Mouse (Mus musculus): ENCODE data around the gene Mtcl1.

Gene Mtcl1

DNA sequence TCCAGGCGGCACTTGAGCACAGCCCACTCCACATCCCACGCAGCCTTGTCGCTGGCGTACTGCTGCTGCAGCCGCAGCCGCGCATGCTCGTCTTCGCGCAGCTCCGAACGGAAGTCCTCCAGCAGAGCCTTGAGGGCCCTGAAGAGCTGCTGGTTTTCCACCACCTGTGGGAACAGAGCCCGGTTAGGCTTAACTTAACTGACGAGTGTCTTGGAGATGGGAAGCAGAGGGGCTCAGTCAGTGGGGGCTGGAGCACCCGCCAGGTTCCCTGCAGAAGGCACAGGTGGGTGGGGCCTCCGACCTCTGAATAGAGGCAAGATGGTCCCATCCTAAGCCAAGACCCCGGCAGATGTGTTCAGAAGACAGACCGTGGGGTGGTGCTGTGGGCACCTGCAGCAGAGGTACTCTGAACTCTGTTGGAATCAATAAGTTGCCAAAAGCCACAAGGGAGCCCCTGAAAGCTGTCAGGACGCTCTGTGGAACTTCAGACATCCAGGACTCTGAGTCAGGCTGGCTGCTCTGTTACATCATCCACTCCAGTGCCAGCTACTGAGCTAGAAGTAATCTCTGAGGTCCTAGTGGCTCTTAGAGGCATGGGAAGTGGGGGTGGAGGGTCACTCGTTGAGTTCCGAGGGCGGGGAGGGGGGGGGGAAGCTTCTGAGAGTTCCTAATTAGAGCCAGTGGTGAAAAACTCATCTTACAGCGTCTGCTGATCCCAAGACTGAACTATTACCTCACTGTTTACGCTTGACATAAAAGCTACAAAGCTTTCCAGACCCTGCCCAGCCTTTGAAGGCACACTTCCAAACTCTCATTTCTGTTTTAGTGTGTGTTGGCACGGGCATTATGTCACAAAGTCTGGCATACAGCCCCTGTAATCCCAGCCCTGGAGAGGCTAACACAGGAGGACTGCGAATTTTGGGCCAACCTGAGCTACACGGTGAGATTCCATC, 91.2 kb downstream of the Mtcl1 start:
- DNase-seq: no peak

GRCm38 (mm10) chr17:66357171-66358025, 92.2 kb downstream of the Mtcl1 start:
- no peak for DNase-seq

- no peak for DNase-seq
Observed at GRCm38 (mm10) chr17:66353907-66354306, 95.6 kb downstream of the Mtcl1 start.

DNA sequence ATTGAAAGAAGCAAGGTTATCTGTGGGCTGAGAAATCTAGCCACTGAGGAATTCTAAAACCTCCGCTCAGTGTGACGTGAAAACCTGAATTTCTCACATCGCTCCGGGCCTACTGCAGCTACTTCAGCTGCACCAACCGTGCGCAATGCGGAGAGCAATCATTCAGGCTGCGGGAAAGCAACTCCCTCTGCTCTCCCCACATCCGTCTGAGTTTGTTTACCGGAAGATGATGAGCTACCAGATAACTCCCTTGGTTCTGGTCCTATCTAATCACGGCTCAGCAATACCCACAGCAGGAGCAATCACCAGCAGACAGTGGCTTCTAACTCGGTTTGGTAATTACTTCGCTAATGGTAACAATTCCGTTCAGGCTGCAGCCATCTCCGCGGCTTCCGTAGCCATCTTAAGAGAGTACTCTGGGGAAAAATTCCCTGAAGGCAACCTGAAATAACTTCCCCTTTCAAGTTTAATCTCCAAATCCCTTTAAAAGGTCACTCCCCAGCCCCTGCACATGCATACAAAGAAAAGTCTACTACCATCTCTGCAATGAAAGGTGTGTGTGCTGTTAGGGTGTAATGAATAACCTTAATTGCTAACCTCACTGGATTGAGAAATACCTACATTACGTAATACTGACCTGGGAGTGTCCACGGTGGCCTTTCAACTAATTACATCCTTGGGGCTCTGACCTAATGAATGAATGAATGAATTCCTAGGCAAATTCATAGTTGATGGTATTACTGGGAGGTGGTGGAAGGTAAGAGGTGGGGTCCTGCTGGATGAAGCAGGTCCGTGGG, 96.5 kb downstream of the Mtcl1 start:
- DNase-seq: no peak

GRCm38 (mm10) chr17:66352219-66352618, 97.3 kb downstream of the Mtcl1 start:
- DNase-seq: no peak

DNA sequence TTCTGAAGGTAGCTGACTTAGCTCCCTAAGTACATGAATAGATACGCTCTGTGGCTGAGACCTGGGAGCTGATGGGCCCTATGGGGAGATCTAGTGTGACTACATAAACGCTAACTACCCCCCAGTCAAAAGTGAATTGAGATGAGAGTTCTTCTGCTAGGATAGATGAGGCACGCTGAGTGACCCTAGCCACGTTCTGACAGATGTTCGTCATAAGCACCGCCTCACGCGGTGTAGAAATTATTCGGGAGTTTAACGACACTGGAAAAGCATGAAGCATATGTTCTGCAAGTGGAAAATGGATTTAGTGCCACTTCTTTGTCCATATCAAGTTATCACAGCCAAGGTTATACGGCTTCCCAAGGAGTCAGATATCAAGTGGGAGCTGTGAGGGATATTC, 98.9 kb downstream of the Mtcl1 start:
- no peak for DNase-seq

DNA sequence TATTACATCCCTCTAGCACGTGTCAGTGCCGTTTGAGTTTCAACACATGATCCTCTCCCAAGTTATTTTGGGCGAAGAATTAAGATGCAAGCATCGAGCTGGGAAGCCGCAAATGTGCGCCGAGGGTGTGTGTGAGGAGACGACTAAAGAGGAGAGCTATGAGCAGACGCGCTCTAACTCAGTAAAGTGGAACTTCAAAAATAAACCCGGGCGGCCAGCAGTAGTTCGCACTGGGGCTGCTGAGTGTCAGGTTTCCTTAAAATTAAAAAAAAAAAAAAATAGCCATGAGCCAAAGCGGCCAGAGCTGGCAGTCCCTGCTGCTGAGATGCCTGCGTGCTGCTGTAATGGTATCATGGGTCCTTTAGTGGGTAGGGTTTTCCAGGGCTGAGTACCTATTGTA, 99.4 kb downstream of the Mtcl1 start:
- DNase-seq: no peak

DNA sequence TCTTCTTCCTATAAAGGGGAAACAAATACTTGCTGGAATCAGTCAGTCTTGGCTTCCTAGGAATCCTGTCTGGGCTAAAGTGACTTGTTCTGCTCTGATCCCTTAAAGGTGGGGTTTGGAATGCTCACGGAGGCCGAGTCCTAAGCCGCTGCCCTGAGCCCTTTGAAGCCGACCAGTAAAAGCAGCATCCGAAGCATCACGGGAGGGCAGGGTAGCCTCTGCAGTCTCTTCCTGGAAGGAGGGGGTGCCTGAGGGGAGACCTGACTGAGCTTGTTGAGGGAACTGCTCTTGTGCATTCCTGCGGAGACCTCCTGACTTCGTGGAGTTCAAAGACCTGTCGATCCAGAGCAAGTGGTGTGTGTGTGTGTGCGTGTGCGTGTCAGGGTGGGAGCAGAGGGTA, 103.2 kb downstream of the Mtcl1 start:
- DNase-seq: no peak

DNA sequence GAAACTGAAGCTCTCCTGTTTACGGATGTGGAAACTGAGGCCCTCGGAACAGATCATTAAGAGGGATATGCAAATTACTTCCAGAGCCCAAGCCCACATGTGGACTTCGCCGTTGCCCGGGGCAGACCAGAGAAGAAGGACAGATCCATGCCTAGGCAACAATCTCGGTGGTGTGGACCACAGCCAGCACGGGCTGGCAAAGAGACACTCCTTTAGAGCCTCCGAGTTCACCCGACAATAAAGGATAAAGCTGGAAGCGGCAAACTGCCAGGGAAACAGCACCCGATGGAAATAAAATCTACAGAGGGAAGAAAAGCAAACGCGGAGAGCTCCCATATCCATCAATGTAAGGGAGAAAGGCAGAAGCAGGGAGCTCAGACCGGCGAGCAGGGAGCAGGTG, 103.9 kb downstream of the Mtcl1 start:
- no peak for DNase-seq

DNA sequence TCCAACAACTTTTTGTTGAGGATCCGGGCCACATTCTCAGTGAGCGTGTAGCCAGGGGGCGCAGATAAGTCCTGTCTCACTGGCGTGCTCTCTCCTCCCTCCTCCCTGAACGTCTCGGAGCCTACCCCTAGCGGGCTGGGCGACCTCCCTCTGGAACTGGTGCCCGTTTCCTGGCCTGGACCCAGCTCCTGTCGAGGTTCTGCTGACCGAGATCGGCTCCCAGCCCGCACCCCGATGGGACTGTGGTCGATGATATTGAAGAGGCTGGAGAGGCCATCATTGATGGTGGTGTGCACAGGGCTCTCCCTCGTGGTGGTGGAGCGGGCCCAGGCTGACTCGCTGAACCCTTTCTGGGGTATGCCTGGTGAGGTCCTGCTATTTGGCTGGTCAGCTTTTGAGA, 106.6 kb downstream of the Mtcl1 start:
- no peak for DNase-seq

DNA sequence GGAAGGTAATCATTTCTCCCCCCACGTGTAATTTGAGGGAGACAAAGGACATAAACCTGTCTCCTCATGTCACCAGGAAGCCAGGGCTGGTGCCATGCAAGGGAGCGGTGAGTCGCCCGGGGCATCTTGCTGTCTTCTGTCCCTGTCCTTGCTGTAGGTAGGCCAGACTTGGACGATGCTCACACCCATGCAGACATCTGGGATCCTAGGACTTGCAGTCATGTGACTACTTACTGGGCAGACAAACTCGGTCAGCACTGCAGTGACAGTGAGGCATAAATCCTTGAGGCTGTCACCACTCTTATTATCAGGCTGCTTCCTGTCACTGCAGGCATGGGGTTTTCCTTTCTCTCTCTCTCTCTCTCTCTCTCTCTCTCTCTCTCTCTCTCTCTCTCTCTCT, 107.9 kb downstream of the Mtcl1 start:
- DNase-seq: no peak

DNA sequence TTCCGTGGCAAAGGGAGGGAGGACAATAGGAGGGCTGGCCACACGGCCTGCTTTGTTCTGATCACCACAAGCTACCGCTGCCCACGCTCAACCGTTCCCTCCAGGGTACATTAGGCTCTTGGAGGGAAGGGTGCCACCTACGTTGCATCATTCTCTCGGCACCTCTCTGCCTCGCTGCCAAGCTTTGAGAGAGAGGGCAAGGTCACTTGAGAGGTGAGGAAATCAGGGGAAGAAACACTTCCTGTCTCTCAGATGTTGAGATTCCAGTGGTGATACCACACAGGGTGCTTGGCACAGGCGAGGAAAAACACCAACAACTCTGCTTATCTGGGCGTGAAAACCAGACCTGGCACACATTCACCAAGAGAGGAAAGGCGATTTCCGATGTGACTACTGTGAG, 108.8 kb downstream of the Mtcl1 start:
- no peak for DNase-seq

DNA sequence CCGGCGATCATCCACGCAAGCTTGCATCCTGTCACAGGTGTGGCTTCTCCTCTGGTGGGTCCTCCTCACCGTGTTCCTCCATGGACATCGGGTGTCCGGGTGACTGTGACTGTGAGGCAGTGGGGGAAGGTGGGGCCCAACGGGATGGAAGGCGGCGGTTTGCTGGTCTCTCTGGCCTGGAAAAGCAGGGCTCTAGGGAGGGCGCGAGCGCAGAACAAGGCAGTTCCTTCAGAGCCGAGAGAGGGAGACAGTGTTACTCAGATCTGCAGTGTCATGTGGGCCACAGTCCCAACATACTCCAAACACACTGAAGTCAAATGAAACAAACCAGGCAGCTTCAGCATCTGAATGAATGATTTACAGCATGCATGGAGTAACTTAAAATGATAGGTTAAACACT, 111.6 kb downstream of the Mtcl1 start:
- no peak for DNase-seq

DNA sequence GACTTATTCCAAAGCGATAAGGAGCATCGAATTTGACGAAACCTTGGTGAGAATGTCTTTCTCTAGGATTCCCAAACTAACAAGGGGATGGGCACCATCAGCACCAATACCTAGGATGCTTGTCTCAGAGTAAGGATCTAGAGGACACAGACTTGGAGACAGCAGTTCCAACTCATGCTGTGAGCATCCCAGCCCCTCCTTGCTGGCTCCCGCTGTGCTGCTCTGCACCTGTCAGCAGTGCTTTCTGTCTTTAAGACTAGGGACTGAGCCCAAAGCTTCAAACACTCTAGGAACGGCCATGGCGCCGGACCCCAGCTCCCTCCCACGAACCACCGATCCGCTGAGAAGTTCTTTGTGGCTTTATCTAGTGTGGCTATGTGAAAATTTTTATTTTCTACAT, 114.0 kb downstream of the Mtcl1 start:
- no peak for DNase-seq

GRCm38 (mm10) chr17:66334894-66335293, 114.7 kb downstream of the Mtcl1 start:
- DNase-seq: no peak

DNA sequence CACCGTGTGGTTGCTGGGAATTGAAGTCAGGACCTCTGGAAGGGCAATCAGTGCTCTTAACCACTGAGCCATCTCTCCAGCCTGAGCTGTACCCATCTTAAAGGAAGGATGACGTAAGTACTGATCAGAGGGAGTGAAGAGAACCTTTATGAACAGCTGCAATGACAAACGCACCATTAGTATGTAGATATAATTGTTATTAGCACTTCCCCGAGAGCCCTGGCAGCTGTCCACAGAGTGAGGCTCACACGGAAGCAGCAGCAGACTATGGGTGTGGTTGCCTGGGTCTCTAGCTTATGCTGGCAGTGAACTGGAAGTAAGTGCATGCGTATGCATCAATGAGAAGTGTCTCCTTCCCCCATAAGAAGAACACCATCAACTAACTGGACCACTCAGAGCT, 118.3 kb downstream of the Mtcl1 start:
- DNase-seq: no peak

GRCm38 (mm10) chr17:66326552-66327045, 123.0 kb downstream of the Mtcl1 start:
- DNase-seq: no peak

DNA sequence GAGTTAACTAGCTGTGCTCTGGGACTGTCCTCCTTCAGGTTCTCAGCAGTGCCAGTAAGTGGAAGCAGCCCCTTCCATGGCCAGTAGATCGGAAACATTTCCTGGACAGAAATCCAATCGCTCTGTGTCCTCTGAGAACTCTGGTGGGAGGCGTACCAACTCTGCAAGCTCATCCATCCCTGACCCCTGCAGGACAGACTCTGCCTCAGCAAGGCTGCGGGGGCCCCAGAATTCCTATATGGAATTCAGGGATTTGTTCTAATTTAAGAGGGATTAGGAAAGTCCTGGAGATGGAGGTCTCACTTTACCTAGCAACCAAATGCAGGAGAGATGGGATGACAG, 123.4 kb downstream of the Mtcl1 start:
- no peak for DNase-seq

GRCm38 (mm10) chr17:66325440-66326203, 123.9 kb downstream of the Mtcl1 start:
- DNase-seq: no peak

GRCm38 (mm10) chr17:66324836-66325235, 124.7 kb downstream of the Mtcl1 start:
- no peak for DNase-seq

DNA sequence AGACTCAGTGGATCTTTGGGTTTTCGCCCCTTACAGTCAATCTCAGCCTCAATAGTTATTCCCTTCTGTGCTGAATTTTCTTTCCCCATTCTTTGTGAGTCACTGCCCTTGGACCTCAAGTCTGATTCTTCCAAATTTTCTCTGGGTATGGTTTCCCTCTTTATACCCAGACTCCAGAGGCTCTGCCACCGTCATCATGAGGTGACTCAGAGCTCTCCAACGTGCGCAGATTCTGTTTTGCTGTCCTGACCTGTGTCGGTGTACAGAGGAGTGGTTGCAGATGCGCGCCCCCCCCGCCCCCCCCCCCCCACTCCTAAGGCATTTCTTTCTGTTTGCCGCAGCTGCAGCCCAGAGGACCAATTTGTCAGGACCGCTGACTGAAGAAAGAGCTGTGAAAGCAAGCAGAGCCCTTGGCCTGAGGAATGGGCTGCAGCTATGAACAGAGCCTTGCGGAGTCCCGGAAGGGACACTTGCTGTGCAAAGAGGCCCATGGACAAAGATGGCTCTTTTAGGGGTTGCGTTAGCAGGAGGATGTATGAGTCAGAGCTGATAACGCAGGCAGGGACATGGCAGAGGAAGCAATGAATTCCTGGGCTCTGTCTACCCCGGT, 126.8 kb downstream of the Mtcl1 start:
- DNase-seq: no peak

- DNase-seq: no peak
Observed at GRCm38 (mm10) chr17:66321933-66322332, 127.6 kb downstream of the Mtcl1 start.
